Mouse (Mus musculus): ENCODE results near the gene 4930474N05Rik.

DNA sequence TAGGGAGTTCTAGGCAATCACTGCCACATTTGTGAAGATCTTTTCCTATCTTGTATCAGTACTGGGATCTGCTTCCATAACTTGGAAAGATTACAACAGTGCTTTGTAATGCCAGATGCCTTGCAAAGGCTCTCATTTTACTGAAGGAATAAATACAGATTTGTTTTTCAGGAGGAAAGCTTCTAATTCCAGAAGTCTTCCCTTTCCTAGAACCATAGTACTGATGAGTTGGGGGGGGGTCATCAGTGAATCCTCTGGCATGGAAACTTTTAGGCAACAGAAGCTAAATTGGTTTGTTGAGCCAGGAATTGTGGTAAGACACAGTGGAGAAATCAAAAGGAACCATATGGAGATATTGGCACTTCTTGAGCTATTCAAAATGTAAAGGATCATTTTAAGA lies 19.8 kb downstream of the 4930474N05Rik start:
- TF ChIP-seq USF1 (IDR thresholded peaks at IDR 0.05; ENCODE audit: low read depth) (no peak), CTCF (IDR thresholded peaks at IDR 0.05; ENCODE audit: control insufficient read depth, insufficient read depth, insufficient read length) (no peak), CEBPB (IDR thresholded peaks at IDR 0.05; ENCODE audit: low read depth) (no peak), MYOG (IDR thresholded peaks at IDR 0.05; ENCODE audit: control insufficient read depth, extremely low read depth, insufficient read length) (no peak), MYOD1 (IDR thresholded peaks at IDR 0.05; ENCODE audit: control insufficient read depth, insufficient read length, low read depth) (no peak), MAX (IDR thresholded peaks at IDR 0.05) (no peak)
